In genomic region chr3:121389860-121390530, GRCm38 (mm10) we compare ENCODE assay signal across 9 mouse cellular contexts. TPM values are rescaled to one million over a fixed set of nuclear protein-coding genes. Genes with fewer than 3 reads are reported as not detected.
DNase-seq lines count a peak whose midpoint lies in the region; ATAC-seq lines count a peak whose summit lies in the region.
"Had no signal": no experiment of that assay in that cellular context is flagged by ENCODE, and none has a peak within 500 bp of the region (broad histone marks: within the 10 kb centered on the region; RNA-seq: fewer than 3 reads in every experiment).

No protein-coding gene starts in this region.

- H3K4me2 ChIP-seq in forebrain, embryonic 13.5 days, result peak overlapping the region; percentile 45
- H3K4me2 ChIP-seq in intestine, embryonic 14.5 days (ENCODE audit: low read length), result peak overlapping the region; percentile 20

- H3K9ac ChIP-seq in forebrain, embryonic 13.5 days, result peak overlapping the region; percentile 45; the same call in 1 of the 2 replicates
- H3K9ac ChIP-seq in intestine, embryonic 14.5 days (ENCODE audit: low read length), result no peak overlapping the region

- WGBS in forebrain, embryonic 13.5 days, result 21% methylated on average over 17 of the region's 17 CpGs
- 12% methylated on average over 17 of the region's 17 CpGs for WGBS in intestine, embryonic 14.5 days

- DNase-seq in adrenal gland, adult (ENCODE audit: inconsistent age in 2 of 2, low spot score in 1 of 2), result peak; percentile 50 to 80
- DNase-seq in adrenal gland, postnatal 4 days (ENCODE audit: low spot score in 2 of 2), result no peak
- peak; percentile 30 for DNase-seq in ES-CJ7 (ENCODE audit: low read depth, low spot score)
- DNase-seq in intestine, embryonic 14.5 days (ENCODE audit: low spot score), result peak; percentile 73
- peak; percentile 77 for DNase-seq in lung, postnatal 10 days
- peak; percentile 19 for DNase-seq in right cerebral cortex, postnatal 4 days

- peak overlapping the region; percentile 17; the same call in 1 of the 2 replicates for H3K4me3 ChIP-seq in forebrain, embryonic 13.5 days
- no peak overlapping the region for H3K4me3 ChIP-seq in intestine, embryonic 14.5 days (ENCODE audit: low read depth, low read length)

- H3K36me3 ChIP-seq in forebrain, embryonic 13.5 days (ENCODE audit: poor library complexity, severe bottlenecking), result no peaks in the 10 kb centered on the region
- H3K36me3 ChIP-seq in intestine, embryonic 14.5 days (ENCODE audit: control insufficient read depth, insufficient read depth, low read length), result no peaks in the 10 kb centered on the region

- ATAC-seq in forebrain, embryonic 13.5 days, result peak; percentile 70
- peak; percentile 67 for ATAC-seq in intestine, embryonic 14.5 days (replicated peaks; ENCODE audit: low FRiP score, low TSS enrichment, low read depth)
- no peak for ATAC-seq in megakaryocyte progenitor cell, adult 5-6 weeks (replicated peaks; ENCODE audit: poor library complexity)

- no peaks in the 10 kb centered on the region for H3K9me3 ChIP-seq in forebrain, embryonic 13.5 days (replicated peaks)
- no peaks in the 10 kb centered on the region for H3K9me3 ChIP-seq in intestine, embryonic 14.5 days (ENCODE audit: control insufficient read depth, low read length)

- H3K4me1 ChIP-seq in forebrain, embryonic 13.5 days, result peaks cover 11% of the 10 kb centered on the region
- H3K4me1 ChIP-seq in intestine, embryonic 14.5 days (replicated peaks; ENCODE audit: control insufficient read depth, insufficient read depth, low read length), result peaks cover 11% of the 10 kb centered on the region; the same call in 1 of the 2 replicates

- no peaks in the 10 kb centered on the region for H3K27me3 ChIP-seq in forebrain, embryonic 13.5 days
- no peaks in the 10 kb centered on the region for H3K27me3 ChIP-seq in intestine, embryonic 14.5 days (replicated peaks; ENCODE audit: control insufficient read depth, insufficient read depth, low read length)

- H3K27ac ChIP-seq in forebrain, embryonic 13.5 days, result no peak overlapping the region
- peak overlapping the region; percentile 29 for H3K27ac ChIP-seq in intestine, embryonic 14.5 days (ENCODE audit: low read depth)
- H3K27ac ChIP-seq: macrophage had no signal

RNA-seq across cellular contexts. Expression of gene Cnn3, which starts 36.3 kb away (rescaled TPM):
- total RNA-seq in adrenal gland, postnatal 4 days (2021), result 100 to 1,000 TPM; 191 to 207 TPM
- 770 and 773 TPM in 2 replicates for polyA plus RNA-seq in forebrain, embryonic 13.5 days (2015; fragmentation: Nextera tagmentation; extraction: Ambion mirVana)
- polyA plus RNA-seq in intestine, embryonic 14.5 days (2014; fragmentation: Nextera tagmentation; extraction: Ambion mirVana), result 567 and 699 TPM in 2 replicates
- 38.8 and 43.0 TPM in 2 replicates for total RNA-seq in megakaryocyte progenitor cell, adult 5-6 weeks (2015)
- total RNA-seq in megakaryocyte progenitor cell, adult 5-6 weeks (2017), result 21.2 and 28.5 TPM in 2 replicates

Comparison
In these comparisons a context has a peak if more than half of its experiments do, and no peak if none do; other contexts are left out.
1. DNase-seq: peak in adrenal gland, adult (2 of 2), ES-CJ7 (single experiment), intestine, embryonic 14.5 days (single experiment), lung, postnatal 10 days (single experiment) and right cerebral cortex, postnatal 4 days (single experiment); none in adrenal gland, postnatal 4 days (0 of 2).
2. RNA of gene Cnn3, which starts 36.3 kb away (total RNA-seq): 191 to 207 TPM in adrenal gland, postnatal 4 days; 21.2 to 43.0 TPM in megakaryocyte progenitor cell, adult 5-6 weeks; every median in the first group is over 4 times any median in the second.